In the genomic region with DNA sequence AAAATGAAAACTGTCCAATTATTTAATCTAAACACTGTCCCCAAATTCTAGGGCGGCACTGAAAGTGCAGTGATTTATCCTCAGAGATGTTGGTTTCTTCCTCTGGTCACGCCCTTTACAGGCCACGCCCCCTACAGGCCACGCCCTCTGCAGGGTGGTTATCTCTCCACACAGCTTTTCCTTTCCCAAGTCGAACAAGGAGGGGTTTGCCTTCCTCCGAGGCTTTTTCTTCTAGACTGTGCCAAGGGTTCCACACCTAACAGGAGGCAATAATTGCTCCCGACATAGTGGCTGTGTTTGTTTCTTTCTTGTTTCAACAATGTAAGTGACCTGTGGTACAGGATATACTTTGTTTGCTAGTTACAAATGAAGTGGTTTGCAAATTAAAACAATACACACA, we compare ENCODE assay signal across 8 mouse cellular contexts. TPM values are rescaled to one million over a fixed set of nuclear protein-coding genes. Genes with fewer than 3 reads are reported as not detected.
DNase-seq lines count a peak whose midpoint lies in the region; ATAC-seq and TF ChIP-seq lines count a peak whose summit lies in the region.
"Had no signal": no experiment of that assay in that cellular context is flagged by ENCODE, and none has a peak within 500 bp of the region (broad histone marks: within the 10 kb centered on the region; RNA-seq: fewer than 3 reads in every experiment).

No protein-coding gene starts in this region.

- in situ Hi-C loops in ES-E14 (cut with MboI; ENCODE audit: low sequenced_read_pairs in 2 of 2, unreplicated experiment in 2 of 2): no loop called here

- 42% methylated on average over 7 of the region's 7 CpGs for WGBS in forebrain, embryonic 13.5 days

- H3K4me3 ChIP-seq in ES-E14 (ENCODE audit: insufficient read depth in 1 of 2, low read depth in 1 of 2, low read length in 2 of 2, poor library complexity in 1 of 2, severe bottlenecking in 1 of 2): no peak overlapping the region
- H3K4me3 ChIP-seq in forebrain, embryonic 13.5 days: no peak overlapping the region
- H3K4me3 ChIP-seq: midbrain, embryonic 12.5 days had no signal

- H3K9me3 ChIP-seq in ES-E14 (ENCODE audit: control insufficient read depth, insufficient read depth, low read depth, low read length): no peaks in the 10 kb centered on the region
- no peaks in the 10 kb centered on the region for H3K9me3 ChIP-seq in forebrain, embryonic 13.5 days (replicated peaks)
- H3K9me3 ChIP-seq: midbrain, embryonic 12.5 days had no signal

- H3K9ac ChIP-seq in ES-E14 (ENCODE audit: insufficient read depth, low read depth, low read length, poor library complexity, severe bottlenecking): no peak overlapping the region
- H3K9ac ChIP-seq in forebrain, embryonic 13.5 days: no peak overlapping the region
- H3K9ac ChIP-seq: midbrain, embryonic 12.5 days had no signal

- H3K27ac ChIP-seq in ES-E14 (ENCODE audit: insufficient read depth, low read depth, low read length, poor library complexity, severe bottlenecking): no peak overlapping the region
- H3K27ac ChIP-seq in forebrain, embryonic 13.5 days: no peak overlapping the region
- H3K27ac ChIP-seq: midbrain, embryonic 12.5 days had no signal

- no peak overlapping the region for H3K4me2 ChIP-seq in forebrain, embryonic 13.5 days
- H3K4me2 ChIP-seq: midbrain, embryonic 12.5 days had no signal

- DNase-seq in ES-E14 (ENCODE audit: low read depth, low spot score): peak; percentile 36
- peak; percentile 18 for DNase-seq in adrenal gland, postnatal 25 days
- DNase-seq in heart, postnatal 14 days: peak; percentile 77 to 78
- peak; percentile 82 for DNase-seq in lung, postnatal 14 days
- no peak for DNase-seq in right cerebral cortex, postnatal 14 days
- no peak for DNase-seq in left cerebral cortex, adult 18-20 months (ENCODE audit: low spot score in 2 of 2)

- no peaks in the 10 kb centered on the region for H3K27me3 ChIP-seq in forebrain, embryonic 13.5 days
- H3K27me3 ChIP-seq: midbrain, embryonic 12.5 days had no signal

- intact Hi-C loops in heart, postnatal 14 days (cut with DNase I): no loop called here

- peaks cover 3 to 4% of the 10 kb centered on the region in 2 experiments; a peak in 2 of 4 replicates for H3K4me1 ChIP-seq in ES-E14 (ENCODE audit: control insufficient read depth in 2 of 2, insufficient read depth in 2 of 2, low read length in 2 of 2, poor library complexity in 1 of 2)
- no peaks in the 10 kb centered on the region for H3K4me1 ChIP-seq in forebrain, embryonic 13.5 days
- H3K4me1 ChIP-seq: midbrain, embryonic 12.5 days had no signal

- ATAC-seq in forebrain, embryonic 13.5 days: no peak

- H3K36me3 ChIP-seq in ES-E14 (ENCODE audit: control insufficient read depth, insufficient read depth, low read length, poor library complexity, severe bottlenecking): no peaks in the 10 kb centered on the region
- no peaks in the 10 kb centered on the region for H3K36me3 ChIP-seq in forebrain, embryonic 13.5 days (ENCODE audit: poor library complexity, severe bottlenecking)
- H3K36me3 ChIP-seq: midbrain, embryonic 12.5 days had no signal

TF ChIP-seq in ES-E14, 5 proteins besides CTCF, POLR2A, EP300 and RAD21:
- TF ChIP-seq ZNF384 (IDR thresholded peaks at IDR 0.05; ENCODE audit: low read depth, low read length) (no peak), ZC3H11A (IDR thresholded peaks at IDR 0.05; ENCODE audit: borderline replicate concordance, low read depth, low read length) (no peak), CHD2 (IDR thresholded peaks at IDR 0.05; ENCODE audit: low read depth, low read length) (no peak), HCFC1 (IDR thresholded peaks at IDR 0.05; ENCODE audit: borderline replicate concordance, insufficient read depth, low read length) (no peak), MAFK (IDR thresholded peaks at IDR 0.05; ENCODE audit: insufficient read depth, low read depth, low read length) (no peak)

RNA-seq across cellular contexts. Expression of gene Ablim1, which starts 21.0 kb away (rescaled TPM):
- 5.4 and 6.3 TPM in 2 replicates for total RNA-seq in ES-E14 (2012; rRNA removed)
- total RNA-seq in adrenal gland, postnatal 25 days (2021): 32.5 and 35.6 TPM in 2 replicates
- 100 to 1,000 TPM; 489 to 510 TPM for total RNA-seq in heart, postnatal 14 days (2021)
- total RNA-seq in left cerebral cortex, adult 18-20 months (2021): 100 to 1,000 TPM; 115 to 119 TPM
- 16.5 and 19.2 TPM in 2 replicates for polyA plus RNA-seq in forebrain, embryonic 13.5 days (2015; fragmentation: Nextera tagmentation; extraction: Ambion mirVana)

Comparison
In these comparisons a context has a peak if more than half of its experiments do, and no peak if none do; other contexts are left out.
1. DNase-seq: peak in ES-E14 (single experiment), adrenal gland, postnatal 25 days (single experiment), heart, postnatal 14 days (2 of 2) and lung, postnatal 14 days (single experiment); none in right cerebral cortex, postnatal 14 days (single experiment) and left cerebral cortex, adult 18-20 months (0 of 2).
2. RNA of gene Ablim1, which starts 21.0 kb away (total RNA-seq): 489 to 510 TPM in heart, postnatal 14 days; 115 to 119 TPM in left cerebral cortex, adult 18-20 months, 32.5 to 35.6 TPM in adrenal gland, postnatal 25 days and 5.4 to 6.3 TPM in ES-E14; every median in the first group is over 4 times any median in the second.